Mouse (Mus musculus): ENCODE results near the gene Creb3l4. TPM values are rescaled to one million over a fixed set of nuclear protein-coding genes. Genes with fewer than 3 reads are reported as not detected.

The Creb3l4 gene
- polyA plus RNA-seq, 1 experiment from 2014 or later = 3.7 TPM

DNA sequence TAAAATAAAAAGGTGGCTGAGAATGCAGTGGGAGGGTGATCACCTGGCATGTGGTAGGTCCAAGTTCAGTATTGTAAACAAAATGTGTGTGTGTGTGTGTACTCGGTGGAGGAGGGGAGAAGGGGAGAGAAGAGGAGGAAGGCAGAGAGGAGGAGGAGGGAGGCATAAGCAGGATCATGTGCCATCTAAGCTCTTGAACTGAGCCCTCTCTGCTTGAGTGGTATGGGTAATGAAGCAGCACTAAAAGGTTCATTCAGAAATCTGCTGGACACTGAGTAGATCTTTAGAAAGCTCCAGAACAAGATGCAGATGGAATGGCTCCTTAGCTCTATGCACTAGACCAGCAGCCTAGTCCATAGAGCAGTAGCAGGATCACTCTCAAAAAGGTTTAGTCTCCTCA is 40.4 kb downstream of the Creb3l4 start:
- Histone ChIP-seq H3K4me3 (no peak overlapping the region), H3K9ac (replicated peaks) (no peak overlapping the region), H3K9me3 (no peaks in the 10 kb centered on the region), H3K27ac (replicated peaks) (no peak overlapping the region), H3K36me3 (peaks cover 4% of the 10 kb centered on the region), H3K4me1 (no peaks in the 10 kb centered on the region), H3K4me2 (replicated peaks) (no peak overlapping the region), H3K27me3 (no peaks in the 10 kb centered on the region)
- no peak for ATAC-seq (replicated peaks)
- WGBS = 46% methylated on average over 1 of the region's 1 CpGs

GRCm38 (mm10) chr3:90197548-90197947 is 45.8 kb downstream of the Creb3l4 start:
- no peak for ATAC-seq (replicated peaks)
- no peaks in the 10 kb centered on the region for H3K4me1 ChIP-seq
- no peak overlapping the region for H3K4me2 ChIP-seq (replicated peaks)
- no peaks in the 10 kb centered on the region for H3K36me3 ChIP-seq
- no peak overlapping the region for H3K4me3 ChIP-seq
- 90% methylated on average over 1 of the region's 1 CpGs for WGBS
- no peaks in the 10 kb centered on the region for H3K27me3 ChIP-seq
- no peak overlapping the region for H3K27ac ChIP-seq (replicated peaks)
- H3K9ac ChIP-seq (replicated peaks) = no peak overlapping the region
- H3K9me3 ChIP-seq = no peaks in the 10 kb centered on the region

DNA sequence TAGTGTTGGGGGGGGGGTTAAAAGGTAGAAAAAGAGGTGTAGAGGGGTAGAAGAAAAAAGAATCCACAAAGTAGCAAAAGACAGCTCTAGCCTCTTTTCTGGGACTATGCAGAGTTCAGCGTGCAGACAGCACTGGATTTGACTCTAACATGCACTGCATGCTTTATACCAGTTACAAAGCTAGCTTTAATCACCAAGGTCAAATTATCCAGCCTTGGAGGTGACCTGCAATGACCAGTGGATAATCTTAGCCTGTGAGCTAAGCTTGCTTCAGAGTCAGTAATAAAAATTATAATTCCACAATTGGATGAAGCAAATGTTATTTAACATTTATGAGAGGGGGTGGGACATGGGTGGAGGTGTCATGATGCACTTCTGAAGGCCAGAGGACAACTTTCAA is 47.7 kb downstream of the Creb3l4 start:
- no peak for ATAC-seq (replicated peaks)
- H3K36me3 ChIP-seq = no peaks in the 10 kb centered on the region

GRCm38 (mm10) chr3:90194759-90195158 is 48.6 kb downstream of the Creb3l4 start:
- 19% methylated on average over 4 of the region's 4 CpGs for WGBS
- no peak overlapping the region for H3K4me2 ChIP-seq (replicated peaks)
- no peaks in the 10 kb centered on the region for H3K27me3 ChIP-seq
- H3K9ac ChIP-seq (replicated peaks) = no peak overlapping the region
- ATAC-seq (replicated peaks) = no peak
- no peak overlapping the region for H3K27ac ChIP-seq (replicated peaks)
- no peaks in the 10 kb centered on the region for H3K36me3 ChIP-seq
- H3K4me3 ChIP-seq = no peak overlapping the region
- no peaks in the 10 kb centered on the region for H3K4me1 ChIP-seq
- no peaks in the 10 kb centered on the region for H3K9me3 ChIP-seq

More for the DNA sequence above, 47.7 kb downstream of the Creb3l4 start:
- Histone ChIP-seq H3K4me3 (no peak overlapping the region), H3K9me3 (no peaks in the 10 kb centered on the region), H3K4me2 (replicated peaks) (no peak overlapping the region), H3K27ac (replicated peaks) (no peak overlapping the region), H3K9ac (replicated peaks) (no peak overlapping the region), H3K27me3 (no peaks in the 10 kb centered on the region), H3K4me1 (no peaks in the 10 kb centered on the region)
- WGBS = 77% methylated on average over 1 of the region's 1 CpGs

DNA sequence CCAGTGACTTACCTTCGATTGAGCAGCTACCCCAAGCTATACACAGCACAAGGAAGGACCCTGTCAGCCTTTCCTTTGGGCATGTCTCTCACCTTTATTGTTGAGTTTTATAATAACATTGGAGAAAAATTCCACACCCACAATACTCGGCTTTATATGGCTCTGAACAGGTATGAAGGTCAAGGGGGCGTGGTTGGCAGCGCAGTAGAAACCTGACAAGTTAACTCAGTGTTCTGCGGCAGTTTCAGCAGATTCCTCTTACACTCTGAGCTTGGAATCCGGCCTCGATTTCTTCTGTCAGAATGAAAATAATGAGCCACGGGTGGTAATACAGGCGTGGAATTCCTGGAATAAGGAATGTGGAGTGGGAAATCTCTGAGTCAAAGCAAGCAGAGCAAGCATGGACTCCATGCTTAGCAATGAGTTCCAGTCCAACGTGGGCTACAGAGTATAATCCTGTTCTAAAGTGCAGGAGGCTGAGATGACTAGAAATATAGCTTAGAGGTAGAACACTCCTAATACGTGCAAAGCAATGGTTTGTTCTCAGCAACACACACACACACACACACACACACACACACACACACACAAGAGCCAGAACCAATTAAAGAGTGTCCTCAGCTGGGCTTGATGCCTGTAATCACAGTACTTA is 52.3 kb downstream of the Creb3l4 start:
- H3K36me3 ChIP-seq = no peaks in the 10 kb centered on the region
- H3K4me1 ChIP-seq = no peaks in the 10 kb centered on the region
- no peak overlapping the region for H3K27ac ChIP-seq (replicated peaks)
- H3K4me3 ChIP-seq = no peak overlapping the region
- no peak overlapping the region for H3K4me2 ChIP-seq (replicated peaks)
- no peaks in the 10 kb centered on the region for H3K27me3 ChIP-seq
- ATAC-seq (replicated peaks) = no peak
- 82% methylated on average over 11 of the region's 11 CpGs for WGBS
- H3K9ac ChIP-seq (replicated peaks) = no peak overlapping the region
- H3K9me3 ChIP-seq = no peaks in the 10 kb centered on the region

Small RNAs within 50 kb of the gene (microRNA-seq; reads per million reads assigned to microRNA genes)
- not detected for gene Mir7012

Other genes starting within 250 kb of the Creb3l4 start
- 147 TPM in 2 replicates for gene Hax1, start 244.7 kb downstream of the Creb3l4 start, polyA plus RNA-seq (2015; fragmentation: Nextera tagmentation; extraction: Ambion mirVana)
- gene 4933434E20Rik, start 191.9 kb downstream of the Creb3l4 start, polyA plus RNA-seq (2015; fragmentation: Nextera tagmentation; extraction: Ambion mirVana) = 215 and 217 TPM in 2 replicates
- gene Ubap2l, start 190.9 kb downstream of the Creb3l4 start, polyA plus RNA-seq (2015; fragmentation: Nextera tagmentation; extraction: Ambion mirVana) = 149 and 159 TPM in 2 replicates
- gene Tpm3, start 170.9 kb downstream of the Creb3l4 start, polyA plus RNA-seq (2015; fragmentation: Nextera tagmentation; extraction: Ambion mirVana) = 448 and 450 TPM in 2 replicates
- 0.23 and 0.29 TPM in 2 replicates for gene Nup210l, start 139.4 kb downstream of the Creb3l4 start, polyA plus RNA-seq (2015; fragmentation: Nextera tagmentation; extraction: Ambion mirVana)
- gene Rps27, start 29.9 kb downstream of the Creb3l4 start, polyA plus RNA-seq (2015; fragmentation: Nextera tagmentation; extraction: Ambion mirVana) = 1,085 and 1,143 TPM in 2 replicates
- 21.4 and 22.2 TPM in 2 replicates for gene Rab13, start 29.8 kb downstream of the Creb3l4 start, polyA plus RNA-seq (2015; fragmentation: Nextera tagmentation; extraction: Ambion mirVana)
- 109 and 110 TPM in 2 replicates for gene Jtb, start 11.9 kb downstream of the Creb3l4 start, polyA plus RNA-seq (2015; fragmentation: Nextera tagmentation; extraction: Ambion mirVana)
- 42.8 and 43.2 TPM in 2 replicates for gene Slc39a1, start 4.7 kb upstream of the Creb3l4 start, polyA plus RNA-seq (2015; fragmentation: Nextera tagmentation; extraction: Ambion mirVana)
- 20.8 and 21.1 TPM in 2 replicates for gene Crtc2, start 10.7 kb upstream of the Creb3l4 start, polyA plus RNA-seq (2015; fragmentation: Nextera tagmentation; extraction: Ambion mirVana)
- 5.4 and 7.2 TPM in 2 replicates for gene Dennd4b, start 21.7 kb upstream of the Creb3l4 start, polyA plus RNA-seq (2015; fragmentation: Nextera tagmentation; extraction: Ambion mirVana)
- 15.2 TPM in 2 replicates for gene Gatad2b, start 49.7 kb upstream of the Creb3l4 start, polyA plus RNA-seq (2015; fragmentation: Nextera tagmentation; extraction: Ambion mirVana)
- 18.5 and 18.8 TPM in 2 replicates for gene Slc27a3, start 146.4 kb upstream of the Creb3l4 start, polyA plus RNA-seq (2015; fragmentation: Nextera tagmentation; extraction: Ambion mirVana)
- 33.6 and 36.5 TPM in 2 replicates for gene Ints3, start 190.1 kb upstream of the Creb3l4 start, polyA plus RNA-seq (2015; fragmentation: Nextera tagmentation; extraction: Ambion mirVana)
- gene Npr1, start 222.4 kb upstream of the Creb3l4 start, polyA plus RNA-seq (2015; fragmentation: Nextera tagmentation; extraction: Ambion mirVana) = 1.6 TPM in 2 replicates
- gene Ilf2, start 232.6 kb upstream of the Creb3l4 start, polyA plus RNA-seq (2015; fragmentation: Nextera tagmentation; extraction: Ambion mirVana) = 333 and 340 TPM in 2 replicates
- gene Snapin, start 247.5 kb upstream of the Creb3l4 start, polyA plus RNA-seq (2015; fragmentation: Nextera tagmentation; extraction: Ambion mirVana) = 76.1 and 81.8 TPM in 2 replicates

Data from forebrain, embryonic 15.5 days (tissue).